Mouse (Mus musculus): ENCODE measurements around the gene Mical3.

Mical3 gene

DNA sequence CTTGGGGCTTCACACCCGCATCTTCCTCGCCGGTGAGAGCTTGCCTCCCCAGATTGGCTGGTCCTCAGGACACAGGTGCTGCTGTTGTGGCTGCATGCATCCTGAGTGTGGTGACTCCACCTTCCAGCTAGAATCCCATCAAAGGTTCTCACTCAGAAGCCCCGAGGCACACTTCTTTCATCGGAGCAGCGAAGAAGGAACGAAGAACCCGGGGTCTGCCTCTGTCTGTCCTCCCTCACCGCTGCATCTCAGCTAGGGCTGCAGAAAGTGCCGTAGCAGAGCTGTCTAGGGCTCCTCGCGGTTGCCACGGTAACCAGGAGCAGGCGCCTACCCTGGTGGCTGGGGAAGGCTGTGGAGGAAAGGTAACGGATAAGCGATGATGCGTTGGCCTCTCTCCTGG, at the start of gene Mical3:
Gene Mical3 (minus strand): TSS at position 227 of the 400 bp plus-strand sequence.
- peak in 1 of 2 experiments; percentile 33 for DNase-seq

GRCm38 (mm10) chr6:121179846-121180245, 49.0 kb upstream of the Mical3 start:
- DNase-seq: no peak

DNA sequence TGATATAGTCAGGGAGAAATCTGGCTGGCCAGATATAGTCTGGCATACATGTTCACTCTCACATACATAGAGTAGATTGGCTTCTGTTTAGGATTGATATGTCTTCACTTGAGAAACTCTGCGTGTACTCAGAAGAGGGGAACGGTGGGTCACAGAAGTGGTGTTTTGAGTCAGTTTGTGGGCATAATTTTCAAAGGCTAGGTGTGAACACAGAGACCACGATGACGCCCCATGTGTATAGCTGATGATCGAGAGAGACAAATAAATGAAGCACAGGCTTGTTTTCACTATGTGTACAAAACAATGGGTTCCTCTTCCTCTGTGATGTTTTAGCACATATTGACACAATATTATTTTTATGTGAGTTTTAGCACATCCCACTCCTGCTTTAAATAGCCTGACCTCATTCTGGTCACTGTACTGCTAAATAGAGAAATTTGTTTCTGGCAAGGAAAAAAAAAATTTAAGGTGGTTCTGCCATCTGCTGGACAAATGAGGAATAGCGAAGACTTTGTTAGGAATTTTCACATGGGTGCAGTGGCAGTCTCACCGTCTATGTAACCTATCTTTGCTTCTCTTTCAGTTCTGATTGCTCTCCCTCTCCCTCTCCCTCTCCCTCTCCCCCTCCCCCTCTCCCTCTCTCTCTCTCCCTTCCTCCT, 48.0 kb upstream of the Mical3 start:
- DNase-seq: peak; percentile 53 to 67

DNA sequence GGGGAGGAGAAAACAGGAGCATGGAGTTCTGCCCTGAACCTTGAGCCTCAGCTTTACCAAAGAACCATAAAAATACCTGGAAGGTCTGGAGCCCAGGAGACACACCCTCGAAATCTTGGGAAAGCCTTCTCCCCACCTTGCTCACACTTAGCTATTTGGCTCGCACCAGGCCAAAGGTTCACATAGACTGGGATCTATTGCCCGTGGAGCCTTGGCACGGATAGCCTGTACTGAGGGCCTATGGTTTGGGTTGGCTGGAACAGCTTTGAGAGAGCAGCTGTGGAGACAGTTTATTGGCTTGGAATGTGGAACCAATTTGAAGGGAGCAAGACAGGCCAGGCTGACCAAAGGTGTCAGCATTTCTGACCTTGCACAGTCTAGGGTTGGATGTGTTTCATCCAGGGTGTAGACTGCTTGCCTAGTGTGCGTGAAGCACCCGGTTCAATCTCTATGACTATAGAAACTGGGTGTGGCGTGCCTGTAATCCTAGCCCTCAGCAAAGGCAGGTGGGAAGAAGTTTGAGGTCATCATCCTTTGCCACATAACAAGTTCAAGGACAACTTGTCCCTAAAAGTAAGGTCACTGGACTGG, 46.4 kb upstream of the Mical3 start:
- DNase-seq: peak; percentile 51 to 59

DNA sequence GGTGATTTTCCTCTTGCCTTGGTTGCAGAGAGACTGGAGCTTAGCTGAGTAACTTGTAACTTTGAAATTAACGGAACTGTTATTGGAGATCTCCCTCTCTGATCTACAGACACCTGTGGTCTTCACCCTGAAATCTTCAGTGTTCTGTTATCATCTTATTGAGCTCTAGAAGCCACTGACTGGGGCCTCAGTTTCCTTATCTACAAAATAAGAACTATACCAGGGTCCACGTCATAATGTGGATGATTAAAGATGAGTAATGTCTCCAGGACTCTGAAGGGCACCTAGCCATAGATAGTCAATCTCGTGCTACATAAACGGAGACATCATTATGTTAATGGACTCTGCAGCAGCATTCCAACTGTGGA, 45.9 kb upstream of the Mical3 start:
- DNase-seq: no peak

DNA sequence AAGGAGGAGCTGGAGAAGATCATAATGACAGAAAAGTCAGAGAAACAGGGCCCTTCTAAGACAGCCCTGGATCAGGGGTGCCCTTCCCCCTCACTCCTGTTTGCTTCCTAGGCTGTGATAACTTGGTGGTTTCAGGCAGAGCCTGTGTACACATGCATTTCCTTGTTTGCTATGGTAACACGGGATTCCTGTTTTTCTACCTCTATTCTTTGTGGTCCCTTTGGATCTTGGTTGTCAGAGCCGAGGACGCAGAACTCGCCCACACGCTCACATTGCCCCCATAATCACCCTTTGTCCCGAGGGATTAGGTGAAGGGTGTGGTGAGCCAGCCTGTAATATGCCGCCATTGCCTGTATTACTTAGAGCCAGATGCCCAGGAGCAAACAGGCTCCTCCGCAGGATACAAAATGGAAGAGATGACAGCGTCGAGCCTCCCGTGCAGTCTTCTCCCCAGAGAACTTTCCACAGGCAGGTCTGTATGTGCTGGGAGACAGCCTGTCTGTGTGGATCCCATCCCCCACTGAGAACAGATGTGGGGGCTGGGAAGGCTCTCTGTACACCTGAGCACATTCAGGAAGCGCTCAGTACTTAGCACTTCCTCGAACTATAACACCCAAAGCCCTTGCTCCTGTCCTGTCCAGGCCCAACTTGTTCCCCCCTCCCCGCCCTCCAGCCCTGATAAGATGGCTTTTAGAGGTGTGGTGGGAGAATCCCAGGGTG, 45.4 kb upstream of the Mical3 start:
- no peak for DNase-seq

DNA sequence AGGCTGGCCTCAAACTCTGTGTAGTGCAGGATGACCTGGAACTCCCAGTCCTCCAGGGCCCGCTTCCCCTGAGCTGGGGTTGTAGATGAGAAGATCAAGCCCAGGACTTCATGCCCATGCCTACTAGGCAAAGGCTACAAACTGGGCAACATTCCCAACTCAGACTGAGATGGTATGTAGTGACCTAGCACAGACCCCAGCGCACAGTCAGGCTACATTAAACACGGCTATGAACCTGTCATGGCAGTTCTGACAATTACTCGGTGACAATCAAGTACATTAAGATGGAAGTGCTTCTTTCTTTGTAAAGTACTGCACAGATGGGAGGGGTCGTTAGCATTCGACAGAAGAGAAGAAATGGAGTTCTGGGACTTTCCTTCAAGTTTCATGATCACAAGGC, 44.0 kb upstream of the Mical3 start:
- DNase-seq: no peak

DNA sequence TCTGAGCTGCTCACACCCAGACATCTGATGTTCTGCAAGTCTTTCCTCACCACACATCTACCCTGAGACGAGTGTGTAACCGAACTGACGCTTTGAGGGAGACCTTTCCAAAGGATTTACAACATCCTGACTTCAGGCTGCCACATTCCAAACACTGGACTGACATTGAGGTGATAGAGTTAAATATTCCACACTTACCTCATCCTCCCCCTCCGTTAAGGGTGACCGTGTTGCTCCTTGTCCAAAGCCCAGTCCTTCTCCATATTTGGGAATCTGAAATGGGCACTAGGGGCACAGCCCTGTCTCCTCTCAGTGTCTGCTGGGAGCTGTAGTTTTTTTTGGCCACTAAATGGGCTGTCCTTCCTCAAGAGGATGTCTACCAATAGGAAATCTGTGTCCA, 42.7 kb upstream of the Mical3 start:
- DNase-seq: no peak

- peak in 1 of 2 experiments; percentile 54 for DNase-seq
Measured at GRCm38 (mm10) chr6:121171102-121171501, 40.3 kb upstream of the Mical3 start.

DNA sequence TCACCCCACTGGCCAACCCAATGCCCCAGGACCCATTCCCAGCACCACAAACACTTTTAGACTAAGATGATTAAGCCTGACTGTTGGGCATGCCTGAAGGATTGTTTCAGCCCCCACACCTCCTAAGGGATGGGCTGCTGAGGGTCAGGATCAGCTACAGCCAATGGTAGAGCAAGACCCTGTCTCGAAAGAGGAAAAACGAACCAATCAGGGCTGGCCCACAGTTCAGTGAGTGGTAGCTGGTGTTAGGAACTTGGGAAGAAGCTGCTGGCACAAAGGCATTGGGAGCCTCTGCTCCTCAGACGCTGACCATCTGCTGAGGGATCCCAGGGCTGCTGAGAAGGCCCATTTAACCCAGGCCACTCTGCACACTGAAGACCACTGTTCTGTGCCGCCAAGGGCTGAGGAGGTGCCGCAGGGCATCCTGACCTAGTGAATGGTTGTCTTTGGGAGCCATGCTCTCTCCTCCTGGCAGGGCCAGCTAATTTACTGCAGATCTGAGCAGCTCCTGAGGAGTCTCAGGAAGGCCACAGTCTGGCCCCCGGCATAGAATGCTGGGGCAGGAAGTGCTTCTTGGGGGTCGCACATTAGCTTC, 36.7 kb upstream of the Mical3 start:
- no peak for DNase-seq

DNA sequence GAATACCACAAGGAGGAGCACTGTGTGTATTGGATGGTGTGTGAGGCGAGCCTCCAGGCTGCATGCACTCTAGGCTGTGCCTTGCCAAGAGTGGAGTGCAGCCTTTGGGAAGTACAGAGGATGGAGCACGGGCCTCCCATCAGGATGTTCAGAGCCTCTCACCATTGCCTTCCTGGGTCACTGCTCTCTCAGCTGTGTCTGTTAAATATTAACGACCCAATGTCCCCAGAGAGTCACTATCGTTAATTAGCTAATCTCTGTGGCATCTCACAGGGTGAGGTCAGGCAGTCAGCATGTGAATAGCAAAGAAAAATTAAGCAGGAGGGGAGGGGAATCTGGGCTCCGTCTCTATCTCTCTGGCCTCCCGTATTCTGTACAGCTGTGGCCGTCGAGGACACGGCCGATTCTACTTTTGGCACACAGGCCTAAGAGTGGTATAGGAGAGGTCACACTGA, 35.3 kb upstream of the Mical3 start:
- DNase-seq: peak; percentile 58 to 87

DNA sequence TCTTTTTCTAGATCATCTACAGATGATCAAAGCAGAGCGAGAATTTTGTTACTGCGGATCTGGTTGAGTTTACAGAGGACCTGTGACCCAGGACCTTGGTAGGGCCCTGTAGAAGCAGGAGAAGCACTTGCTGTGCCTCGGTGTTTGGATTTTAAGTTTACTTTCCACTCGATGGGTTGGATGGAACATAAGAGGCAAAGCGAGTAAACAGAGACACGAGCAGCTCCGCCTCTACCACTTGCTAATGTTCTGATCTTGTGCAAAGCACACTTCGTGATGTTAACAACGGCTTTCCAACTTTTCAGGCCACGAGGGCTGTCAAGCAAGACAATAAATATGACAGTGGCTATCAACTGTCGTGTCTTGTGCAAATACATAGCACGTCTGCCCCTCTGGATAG, 31.8 kb upstream of the Mical3 start:
- DNase-seq: no peak

- no peak for DNase-seq
Measured at GRCm38 (mm10) chr6:121160126-121160525, 29.3 kb upstream of the Mical3 start.

GRCm38 (mm10) chr6:121159616-121160015, 28.8 kb upstream of the Mical3 start:
- no peak for DNase-seq

GRCm38 (mm10) chr6:121156030-121156429, 25.2 kb upstream of the Mical3 start:
- DNase-seq: peak; percentile 26 to 28

- DNase-seq: no peak
Measured at GRCm38 (mm10) chr6:121154451-121155300, 23.9 kb upstream of the Mical3 start.

DNA sequence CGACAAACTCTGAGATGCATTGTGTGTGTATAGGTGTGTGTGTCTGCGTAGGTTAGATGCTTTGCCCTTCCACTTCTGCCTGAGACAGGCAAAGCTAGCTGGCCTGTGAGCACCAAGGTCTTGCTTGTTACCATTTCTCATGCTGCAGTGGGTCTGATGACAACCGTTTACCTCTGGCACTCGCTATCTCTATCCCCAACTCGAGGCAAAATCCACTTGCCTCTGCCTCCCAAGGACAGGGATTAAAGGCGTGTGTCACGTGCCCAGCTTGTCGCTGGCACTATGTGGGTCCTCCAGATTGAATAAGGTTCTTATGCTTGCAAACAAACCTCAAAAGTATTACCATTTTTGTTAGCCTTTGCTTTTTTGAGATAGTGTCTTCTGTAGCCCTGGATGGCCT, 22.4 kb upstream of the Mical3 start:
- DNase-seq: no peak

DNA sequence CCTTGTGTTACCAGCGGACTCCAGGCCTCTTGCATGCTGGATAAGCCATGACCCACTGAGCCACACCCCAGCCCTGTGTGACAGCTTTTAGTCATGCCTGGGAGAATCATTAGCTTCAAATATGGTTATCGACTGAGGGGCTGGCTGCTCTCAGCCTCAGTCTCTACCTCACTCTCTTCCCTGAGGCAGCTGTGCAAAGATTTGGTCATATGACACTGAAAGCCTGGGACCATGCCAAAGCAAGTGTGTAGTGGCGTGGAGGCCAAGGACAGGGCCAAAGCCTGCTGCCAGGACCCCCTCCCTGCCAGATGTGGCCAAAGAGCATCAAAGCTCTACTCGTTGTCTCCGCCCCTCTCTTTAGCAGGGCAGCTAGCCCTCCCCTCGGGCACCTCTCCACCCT, 20.9 kb upstream of the Mical3 start:
- peak; percentile 58 to 67 for DNase-seq

- no peak for DNase-seq
Measured at GRCm38 (mm10) chr6:121150126-121150525, 19.3 kb upstream of the Mical3 start.

- DNase-seq: no peak
Measured at GRCm38 (mm10) chr6:121149420-121149819, 18.6 kb upstream of the Mical3 start.

GRCm38 (mm10) chr6:121148360-121148759, 17.6 kb upstream of the Mical3 start:
- DNase-seq: no peak

DNA sequence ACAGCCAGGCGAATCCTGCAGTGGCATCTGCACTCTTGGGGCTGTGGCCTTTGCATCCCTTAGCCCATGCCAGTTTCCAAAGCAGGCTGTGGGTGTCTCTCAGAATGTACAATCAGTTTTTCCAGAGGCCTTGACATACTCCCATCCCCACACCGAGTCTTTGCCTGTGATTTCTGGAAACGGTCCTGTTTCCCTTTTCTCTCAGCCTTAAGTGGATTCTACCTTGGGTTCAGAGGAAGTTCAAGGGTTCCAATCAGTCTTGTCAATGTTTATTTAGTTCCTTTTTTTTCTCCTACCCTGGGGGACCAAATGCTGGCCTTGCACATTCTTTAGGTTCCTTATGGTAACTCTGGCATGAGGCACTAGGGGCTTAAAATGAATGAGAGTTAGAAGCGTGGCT, 16.0 kb upstream of the Mical3 start:
- peak in 1 of 2 experiments; percentile 42 for DNase-seq

- no peak for DNase-seq
Measured at GRCm38 (mm10) chr6:121145906-121146305, 15.1 kb upstream of the Mical3 start.
